Mouse (Mus musculus) spleen, adult 18-20 months (tissue): ENCODE measurements around the gene Rab8a.

Source experiments
- DNase-seq, 2 experiments: peaks; one replicate each; pipeline ENCODE4 v3.0.0; 2022; ENCODE audit warnings: mixed read lengths in 2 of 2

Gene Rab8a

DNA sequence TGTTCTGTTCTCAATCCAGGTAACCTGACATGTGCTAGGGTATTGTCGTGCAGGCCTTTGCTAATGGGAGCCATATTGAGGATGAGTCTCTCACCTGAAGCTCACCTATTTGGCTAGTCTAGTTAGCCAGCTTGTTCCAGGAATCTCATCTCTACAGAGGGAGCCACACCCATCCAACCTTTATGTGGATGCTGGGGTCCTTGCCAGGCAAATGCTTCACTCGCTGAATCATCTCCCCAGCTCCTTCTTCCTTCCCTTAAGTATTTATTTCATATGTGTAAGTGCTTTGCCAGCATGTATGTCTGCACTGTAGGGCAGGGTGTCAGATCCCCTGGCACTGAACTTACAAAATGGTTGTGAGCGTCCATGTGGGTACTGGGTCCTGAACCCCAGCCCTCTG, 14.4 kb upstream of the Rab8a start:
- no peak for DNase-seq

DNA sequence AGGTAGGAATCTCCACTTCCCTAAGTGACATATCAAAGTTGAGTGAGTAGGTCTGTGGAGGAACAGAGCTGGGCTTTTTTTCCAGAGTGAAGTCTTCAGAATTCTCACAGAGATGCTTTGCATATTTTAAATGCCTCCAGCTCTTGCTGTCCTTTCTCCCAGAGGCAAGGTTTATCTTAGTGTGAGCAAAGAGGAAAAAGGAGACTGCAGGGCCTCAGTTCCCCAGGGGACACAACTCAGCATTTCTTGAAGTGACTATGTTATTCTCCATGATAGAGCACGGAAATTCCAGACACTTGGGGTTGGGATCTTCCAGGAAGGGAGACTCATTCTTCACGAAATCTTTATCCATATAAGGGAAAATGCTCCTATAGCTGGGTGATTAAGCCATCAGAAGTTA, 13.7 kb upstream of the Rab8a start:
- no peak for DNase-seq

DNA sequence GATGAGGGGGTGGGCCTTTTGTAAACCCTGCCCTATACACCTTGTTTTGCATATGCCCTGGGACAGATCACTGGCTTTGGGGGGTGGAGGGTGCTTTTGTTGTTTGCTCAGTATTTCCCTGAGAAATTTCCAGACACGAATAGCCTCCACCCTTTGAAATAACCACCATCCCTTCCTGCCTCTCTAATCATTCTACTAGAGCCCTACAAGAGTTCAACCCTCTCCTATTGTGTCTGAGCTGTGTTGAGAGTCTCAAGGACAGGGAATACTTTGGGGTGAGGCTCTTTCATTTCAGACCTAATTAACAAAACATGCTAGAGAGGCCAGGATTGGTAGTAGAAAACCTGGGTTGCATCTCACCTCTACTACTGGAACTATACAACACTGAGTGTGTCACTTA, 11.9 kb upstream of the Rab8a start:
- no peak for DNase-seq

DNA sequence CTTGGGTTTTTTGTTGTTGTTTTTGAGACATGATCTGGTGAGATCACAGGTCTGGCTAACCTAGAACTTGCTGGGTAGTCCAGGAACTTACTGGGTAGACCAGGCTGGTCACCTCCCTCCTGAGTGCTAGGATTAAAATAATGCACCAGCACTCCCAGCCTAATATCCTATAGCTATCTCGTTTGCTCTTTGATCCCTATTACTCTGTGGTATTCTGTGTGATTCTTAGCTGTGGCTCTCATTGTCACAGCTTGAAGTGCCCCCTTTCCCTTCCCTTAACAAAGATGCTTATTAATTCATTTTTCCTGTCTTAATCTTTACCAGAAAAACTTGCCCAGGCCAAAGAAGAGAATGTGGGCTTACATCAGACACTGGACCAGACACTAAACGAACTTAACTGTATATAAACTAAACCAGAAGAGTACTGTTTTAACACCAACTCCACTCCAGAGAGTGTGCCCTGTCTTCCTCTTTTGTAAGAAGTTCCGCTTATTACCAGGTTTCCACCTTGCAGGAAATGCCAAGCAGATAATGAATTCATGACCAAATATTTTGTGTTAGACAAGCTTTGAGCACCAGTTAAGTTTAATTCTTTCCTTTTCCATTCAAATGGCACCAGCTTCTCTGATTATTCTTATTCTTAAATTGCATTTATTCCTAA, 9.5 kb upstream of the Rab8a start:
- DNase-seq: no peak

DNA sequence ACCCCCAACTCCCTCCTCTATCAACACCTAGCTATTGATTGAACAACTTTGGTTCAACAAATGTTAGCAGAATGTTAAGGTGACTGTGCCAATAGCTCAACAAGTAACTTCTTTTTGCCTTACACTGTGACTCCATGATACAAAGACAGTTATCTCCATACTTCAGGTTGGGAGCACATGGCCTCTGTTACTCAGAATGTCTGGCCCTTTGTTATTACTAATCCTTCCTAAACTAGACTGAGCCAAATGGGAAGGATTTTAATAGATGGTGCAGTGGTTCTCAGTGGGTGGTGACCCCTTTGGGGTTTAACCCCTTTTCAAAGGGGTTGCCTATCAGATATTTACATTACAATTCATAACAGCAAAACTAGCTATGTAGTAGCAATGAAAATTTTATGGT, 7.6 kb upstream of the Rab8a start:
- no peak for DNase-seq

DNA sequence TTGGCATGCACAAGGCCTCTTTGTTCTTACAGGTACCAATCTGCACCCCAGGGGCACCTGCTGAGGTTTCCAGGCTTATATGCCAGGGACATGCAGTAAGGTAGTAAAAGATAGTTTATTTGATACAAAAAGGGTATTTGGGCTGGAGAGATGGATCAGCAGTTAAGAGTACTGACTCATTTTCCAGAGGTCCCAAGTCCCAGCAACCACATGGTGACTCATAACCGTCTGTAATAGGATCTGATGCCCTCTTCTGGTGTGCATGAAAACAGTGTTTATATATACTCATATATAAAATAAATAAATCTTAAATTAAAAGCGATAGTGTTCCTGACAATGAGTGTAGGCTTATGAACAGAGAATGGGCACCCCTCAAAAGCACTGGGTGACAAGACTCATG, 2.9 kb upstream of the Rab8a start:
- DNase-seq: no peak

DNA sequence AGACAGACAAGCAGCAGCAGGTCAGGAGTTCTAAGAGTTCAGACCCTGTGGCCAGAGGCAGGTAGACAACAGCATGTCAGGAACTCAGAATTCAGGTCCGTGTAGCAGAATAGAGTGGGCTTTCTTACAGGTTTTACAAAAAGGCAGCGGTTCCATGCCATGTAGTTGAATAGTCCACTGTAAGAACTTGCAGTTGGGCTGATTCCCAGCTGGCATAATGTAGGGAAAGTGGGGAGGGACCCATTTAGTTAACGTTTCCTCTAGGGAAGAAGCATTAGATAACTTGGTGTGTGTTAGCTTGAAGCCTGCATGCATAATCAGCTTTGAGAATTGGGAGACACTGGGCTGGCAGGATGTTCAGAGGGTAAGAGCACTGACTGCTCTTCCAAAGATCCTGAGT, 2.3 kb upstream of the Rab8a start:
- DNase-seq: no peak

DNA sequence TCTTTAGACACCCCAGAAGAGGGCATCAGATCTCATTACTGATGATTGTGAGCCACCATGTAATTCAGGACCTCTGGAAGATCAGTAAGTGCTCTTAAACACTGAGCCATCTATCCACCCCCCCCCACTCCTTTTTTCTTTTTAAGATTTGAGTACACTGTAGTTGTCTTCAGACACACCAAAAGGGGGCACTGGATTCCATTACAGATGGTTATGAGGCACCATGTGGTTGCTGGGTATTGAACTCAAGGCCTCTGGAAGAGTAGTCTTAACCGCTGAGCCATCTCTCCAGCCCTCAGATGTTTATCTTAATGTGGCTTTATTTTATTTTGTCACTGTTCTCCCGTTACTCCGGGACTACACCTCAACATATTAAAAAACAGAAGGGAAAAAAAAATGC, 993 bp upstream of the Rab8a start:
- DNase-seq: no peak

DNA sequence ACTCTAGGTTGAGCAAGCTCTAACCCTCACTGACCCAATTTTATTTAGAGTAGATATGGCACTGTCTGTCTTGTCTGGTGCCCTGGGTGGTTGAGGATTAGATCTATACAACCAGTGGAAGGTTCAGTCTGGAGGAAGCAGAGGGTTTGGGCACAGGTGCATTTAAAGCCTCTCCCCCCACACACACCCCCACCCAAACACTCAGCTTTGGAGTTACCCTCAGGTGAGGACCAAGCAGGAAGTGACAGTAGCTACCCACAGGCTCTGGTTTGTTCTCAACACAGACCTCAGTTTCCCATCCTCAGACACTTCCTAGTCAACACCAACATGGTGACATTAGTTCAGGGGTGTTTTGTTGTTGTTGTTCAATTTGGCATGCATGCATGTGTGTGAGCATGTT, 1.8 kb downstream of the Rab8a start:
- no peak for DNase-seq

DNA sequence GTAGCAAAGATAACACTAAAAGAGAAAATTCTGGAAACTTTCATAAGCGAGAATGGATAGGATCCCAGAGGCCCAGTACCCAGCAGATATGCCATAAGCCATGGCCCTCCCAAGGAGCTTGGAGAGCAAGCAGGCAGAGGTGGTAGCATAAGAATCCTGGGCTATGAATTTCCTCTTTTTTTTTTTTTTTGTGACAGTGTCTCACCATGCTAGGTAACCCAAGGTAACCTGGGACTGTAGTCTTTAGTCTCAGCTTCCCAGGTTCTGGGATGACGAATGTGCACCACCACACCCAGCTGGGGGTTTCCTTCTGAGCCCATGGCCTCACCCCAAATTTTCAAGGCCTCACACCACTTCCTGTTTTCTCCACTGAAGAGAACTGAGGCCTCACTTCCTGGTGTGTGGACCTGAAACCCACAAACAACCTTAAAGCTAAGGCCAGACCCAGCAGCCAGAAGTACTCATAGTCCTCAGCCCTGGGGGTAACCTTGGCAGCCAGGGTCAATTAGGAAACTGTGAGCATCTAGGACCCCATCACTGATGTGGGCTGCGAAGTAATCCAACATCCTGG, 8.2 kb downstream of the Rab8a start:
- DNase-seq: peak; percentile 52 to 72

DNA sequence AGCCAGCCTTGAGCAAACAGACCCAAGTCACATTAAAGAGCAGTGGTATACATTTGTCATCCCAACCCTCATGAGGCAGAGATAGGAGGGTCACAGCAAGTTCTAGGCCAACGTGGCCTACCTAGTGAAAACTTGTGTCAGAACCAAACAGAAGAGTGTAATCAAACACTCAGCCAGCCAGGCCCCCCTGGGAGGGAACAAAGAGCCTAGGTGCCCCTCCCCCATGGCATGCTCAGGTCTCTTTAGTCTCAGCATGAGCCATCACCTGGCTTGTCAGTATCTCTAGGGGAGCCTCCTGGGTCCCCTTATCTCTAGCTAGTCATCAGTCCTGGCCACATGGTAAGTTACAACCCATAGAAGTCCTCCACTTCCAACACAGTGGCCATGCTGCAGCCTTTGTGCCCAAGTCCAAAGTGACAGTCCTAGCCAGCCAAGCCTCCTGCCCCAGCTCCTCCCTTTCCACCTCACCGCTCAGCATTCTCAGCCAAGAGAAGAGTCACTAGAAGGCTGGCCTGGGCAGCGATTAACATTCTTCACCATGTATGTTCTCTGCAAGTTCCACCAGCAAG, 8.8 kb downstream of the Rab8a start:
- peak in 1 of 2 experiments; percentile 43 for DNase-seq

DNA sequence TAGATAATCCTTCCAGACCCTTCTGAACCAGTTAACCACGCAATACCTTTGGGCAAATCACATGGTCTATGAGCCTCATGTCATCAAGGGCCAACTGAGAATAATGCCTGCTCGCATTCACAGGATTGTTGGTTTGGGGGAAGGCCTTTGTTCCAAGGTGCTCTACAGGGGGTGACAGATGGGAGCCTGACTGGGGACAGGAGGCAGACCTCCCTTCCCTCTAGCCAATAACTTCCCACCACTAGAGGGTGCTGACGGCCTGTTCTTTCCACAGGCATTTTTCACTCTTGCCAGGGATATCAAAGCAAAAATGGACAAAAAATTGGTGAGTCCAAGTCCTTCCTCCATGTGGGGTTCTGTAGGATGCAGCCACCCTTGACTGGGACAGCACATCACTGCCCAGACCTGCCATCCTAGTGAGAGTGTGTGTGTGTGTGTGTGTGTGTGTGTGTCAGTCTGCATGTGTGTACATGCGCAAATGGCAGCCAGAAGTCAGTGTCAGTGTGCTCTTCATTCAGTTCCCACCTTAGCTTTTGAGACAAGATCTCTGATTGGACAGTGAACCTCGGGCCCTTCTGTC, 16.4 kb downstream of the Rab8a start:
- DNase-seq: peak; percentile 55 to 81

DNA sequence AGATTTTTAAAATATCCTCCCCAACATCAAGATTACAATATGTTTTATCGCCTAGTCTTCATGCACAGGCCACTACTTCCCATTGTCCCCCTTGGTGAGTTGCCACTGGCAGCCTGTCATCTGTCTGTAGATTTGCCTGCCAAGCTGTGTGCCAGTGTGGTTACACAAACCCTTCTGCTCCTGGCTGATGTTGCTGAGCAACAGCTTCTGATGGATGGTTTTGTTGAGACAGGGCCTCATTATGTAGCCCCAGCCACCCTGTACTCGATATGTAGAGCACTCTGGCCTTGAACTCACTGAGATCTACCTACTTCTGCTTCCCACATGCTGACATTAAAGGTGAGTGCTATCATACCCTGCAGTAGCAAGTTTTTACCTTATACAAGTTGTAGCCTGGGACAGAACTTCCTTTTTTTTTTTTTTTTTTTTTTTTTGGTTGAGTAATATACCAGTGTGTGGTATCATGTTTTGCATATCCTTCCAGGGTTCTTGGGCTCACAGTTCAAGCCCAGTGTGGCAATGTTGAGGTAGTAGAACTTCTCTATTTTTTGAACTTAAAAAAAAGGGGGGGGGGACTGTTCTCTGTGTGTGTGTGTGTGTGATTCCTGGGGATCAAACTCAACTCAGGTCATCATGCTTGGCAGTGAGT, 22.7 kb downstream of the Rab8a start:
- DNase-seq: peak; percentile 27 to 32

DNA sequence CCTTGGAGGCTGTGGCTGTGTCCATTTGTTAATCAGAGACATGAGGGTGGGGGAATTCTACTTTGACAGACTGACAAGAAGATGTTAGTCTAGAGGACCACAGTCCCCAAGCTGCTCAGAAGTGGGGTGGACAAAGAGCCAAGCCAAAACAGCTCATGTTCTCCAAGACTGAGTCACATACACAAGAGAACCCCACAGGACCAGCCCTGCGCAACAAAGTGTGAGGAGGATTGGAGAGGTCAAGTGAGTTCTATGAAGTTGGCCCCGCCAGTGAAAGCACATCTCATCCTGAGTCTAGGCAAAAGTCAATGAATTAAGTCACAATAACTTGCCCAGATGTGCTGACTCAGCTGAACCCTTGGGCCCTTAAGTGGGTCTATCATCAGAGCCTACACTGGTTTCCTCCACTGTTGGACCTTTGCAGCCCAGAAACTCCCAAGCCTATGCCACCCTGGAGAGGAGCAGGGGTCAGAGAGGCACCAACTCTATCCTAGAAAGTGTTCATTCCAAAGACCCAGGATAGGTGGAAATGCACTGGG, 26.9 kb downstream of the Rab8a start:
- DNase-seq: no peak

DNA sequence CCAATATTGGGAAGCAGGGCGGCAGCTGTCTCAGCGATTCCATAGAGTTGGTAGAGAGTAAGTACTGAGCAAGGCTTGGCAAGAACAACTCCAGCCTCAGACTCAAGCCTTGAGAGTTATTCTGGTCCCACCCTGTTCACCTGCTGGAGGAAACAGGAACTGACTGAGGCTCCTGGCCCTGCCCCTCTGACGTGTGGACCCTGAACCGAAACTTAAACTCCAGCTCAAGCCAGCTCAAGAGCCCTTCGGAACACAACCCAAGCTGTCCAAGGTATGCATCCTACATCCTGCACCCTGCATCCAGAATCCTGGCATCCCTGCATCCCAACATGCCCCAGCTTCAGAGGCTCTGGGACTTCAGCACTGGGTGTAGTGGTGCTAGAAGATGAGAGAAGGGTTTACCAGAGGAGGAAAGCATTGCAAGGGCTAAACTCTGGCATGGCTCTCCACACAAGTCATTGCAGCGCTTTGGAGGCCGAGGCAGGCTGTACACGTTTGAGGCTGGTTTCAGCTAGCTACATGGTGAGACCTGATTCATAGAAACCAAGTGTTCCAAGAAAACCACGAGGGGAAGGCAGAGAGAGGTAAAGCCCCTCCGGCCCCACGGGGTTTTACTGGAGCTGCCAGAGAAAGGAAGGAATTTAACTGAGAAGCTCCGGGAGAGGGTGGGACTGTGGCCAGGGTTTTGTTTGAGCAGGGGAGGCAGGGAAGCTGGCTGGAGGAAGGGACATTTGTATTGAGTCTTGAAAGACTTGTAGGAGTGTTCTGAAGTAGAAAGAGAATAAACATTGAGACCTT, 28.6 kb downstream of the Rab8a start, which contains the start of gene Hsh2d:
Gene Hsh2d (plus strand): TSS at position 222 of the 798 bp plus-strand sequence.
- DNase-seq: peak; percentile 70 to 78

DNA sequence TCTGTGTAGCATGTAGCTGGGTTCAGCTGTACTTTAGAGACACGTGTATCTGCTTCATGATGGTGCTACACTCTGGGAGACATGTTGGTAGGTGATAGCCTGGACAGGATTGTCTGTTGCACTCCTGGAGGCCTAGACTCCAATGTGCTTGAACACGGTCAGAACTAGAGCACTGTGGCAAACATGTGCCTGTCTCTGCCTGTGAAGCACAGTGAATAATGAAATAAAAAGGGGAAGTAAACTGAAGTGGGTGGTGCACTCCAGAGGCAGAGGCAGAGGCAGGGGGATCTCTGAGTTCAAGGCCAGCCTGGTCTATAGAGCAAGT, 29.2 kb downstream of the Rab8a start:
- no peak for DNase-seq

DNA sequence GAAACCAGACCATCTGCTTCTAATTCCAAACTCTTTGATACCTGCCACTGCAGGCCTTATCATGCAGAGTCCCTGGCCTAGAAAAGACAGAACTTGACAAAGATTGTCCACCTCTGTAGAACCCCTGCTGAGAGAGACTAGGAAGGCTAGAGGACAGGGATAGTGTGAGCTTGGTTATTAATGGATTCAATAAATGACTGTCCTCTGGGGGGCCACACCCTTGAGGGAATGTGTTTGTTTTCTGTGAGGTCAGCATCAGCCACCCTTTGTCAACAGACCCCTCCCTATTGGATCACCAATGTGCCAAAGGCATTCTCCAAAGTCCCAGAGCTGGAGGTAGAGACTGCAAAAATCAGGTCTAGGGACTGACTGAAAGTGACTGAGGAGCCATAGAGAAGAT, 31.1 kb downstream of the Rab8a start:
- DNase-seq: no peak

DNA sequence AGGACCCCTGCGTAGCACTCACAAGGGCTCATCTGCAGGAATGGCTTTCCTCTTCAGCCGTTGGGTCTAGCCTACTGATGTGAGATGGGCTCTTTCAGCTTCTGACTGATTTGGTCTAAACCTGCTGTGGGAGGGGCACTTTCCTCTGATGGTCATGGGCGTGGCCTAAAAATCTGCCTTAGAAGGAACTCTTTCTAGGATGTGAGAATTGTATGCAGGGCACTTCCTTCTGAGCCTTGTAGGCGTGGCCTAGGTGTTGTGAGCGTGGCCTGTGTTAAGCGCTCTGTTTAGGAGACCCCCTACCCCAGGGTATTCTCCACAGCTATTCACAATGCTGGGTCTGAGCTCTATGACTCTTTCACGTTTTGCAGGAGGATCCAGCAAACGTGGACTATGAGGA, 37.0 kb downstream of the Rab8a start:
- DNase-seq: no peak

DNA sequence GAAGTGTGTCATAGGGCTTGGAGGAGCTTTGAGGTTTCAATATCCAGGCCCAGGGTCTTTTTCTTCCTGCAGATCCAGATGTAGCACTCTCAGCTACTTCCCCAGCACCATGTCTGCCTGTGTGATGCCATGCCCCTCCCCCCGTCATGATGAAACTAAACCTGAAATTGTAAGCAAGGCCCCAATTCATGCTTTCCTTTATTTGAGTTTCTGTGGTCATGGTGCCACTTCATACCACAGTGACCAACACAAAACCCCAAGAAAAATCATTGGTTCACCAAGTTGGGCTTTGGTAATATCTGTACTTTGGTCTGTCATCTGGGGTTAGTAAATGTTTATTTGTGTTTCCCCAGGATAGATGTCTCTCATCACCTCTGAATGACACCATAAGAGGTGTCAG, 47.6 kb downstream of the Rab8a start:
- no peak for DNase-seq

DNA sequence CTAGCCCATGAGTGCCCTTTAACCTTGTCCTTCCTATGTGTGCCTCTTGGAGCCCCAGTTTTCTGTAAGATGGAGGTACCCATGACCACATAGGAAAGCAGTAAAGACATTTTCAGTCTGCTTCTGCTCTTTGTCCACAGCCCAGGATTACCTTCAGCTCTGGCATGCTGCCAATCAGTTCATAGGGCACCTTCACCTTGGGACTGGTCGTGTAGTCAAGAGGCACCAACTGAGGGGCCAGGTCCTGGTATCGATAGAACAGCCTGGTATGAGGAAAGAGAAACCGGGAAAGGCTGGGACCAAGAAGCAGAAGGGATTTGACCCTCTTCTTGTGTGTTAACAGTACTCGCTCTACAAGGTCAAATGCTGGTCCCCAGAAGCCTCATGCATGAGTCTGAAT, 49.2 kb downstream of the Rab8a start:
- no peak for DNase-seq

DNA sequence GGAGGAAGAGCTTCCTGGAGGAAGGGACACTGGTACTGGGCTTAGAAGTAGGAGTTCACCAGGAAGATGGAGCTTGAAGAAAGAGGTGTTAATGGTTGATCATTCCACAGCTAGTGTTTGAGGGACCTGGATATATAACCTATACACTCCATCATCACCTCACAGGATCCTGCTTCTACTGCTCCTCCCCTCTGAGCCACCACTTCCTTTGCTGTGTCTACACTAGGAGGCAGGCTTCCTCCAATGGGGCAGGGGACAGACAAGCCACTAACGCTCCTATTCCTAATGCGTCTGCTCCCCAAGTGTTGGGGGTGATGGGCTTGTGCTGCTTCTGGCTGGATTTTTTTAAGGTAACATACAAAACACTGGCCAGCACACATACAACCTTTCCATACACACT, 49.7 kb downstream of the Rab8a start:
- DNase-seq: no peak

DNA sequence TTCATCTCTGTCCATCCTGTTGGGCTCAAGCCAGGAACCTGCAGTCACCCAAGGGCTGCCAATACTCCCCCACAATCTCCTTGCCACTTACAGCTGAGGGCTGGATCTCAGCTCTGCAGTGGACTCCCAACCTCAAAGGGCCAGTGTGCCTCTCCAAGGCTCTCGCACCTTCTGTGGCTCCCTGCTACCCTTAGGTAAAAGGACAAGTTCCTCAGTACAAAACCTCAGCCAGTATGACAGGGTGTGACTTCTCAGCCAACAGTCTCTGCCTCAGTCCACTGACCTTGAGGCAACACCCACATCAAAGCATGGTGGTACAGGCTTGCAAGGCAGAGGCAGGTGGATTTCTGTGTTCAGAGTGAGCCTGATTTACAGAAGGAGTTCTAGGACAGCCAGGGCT, 50.8 kb downstream of the Rab8a start:
- DNase-seq: no peak

DNA sequence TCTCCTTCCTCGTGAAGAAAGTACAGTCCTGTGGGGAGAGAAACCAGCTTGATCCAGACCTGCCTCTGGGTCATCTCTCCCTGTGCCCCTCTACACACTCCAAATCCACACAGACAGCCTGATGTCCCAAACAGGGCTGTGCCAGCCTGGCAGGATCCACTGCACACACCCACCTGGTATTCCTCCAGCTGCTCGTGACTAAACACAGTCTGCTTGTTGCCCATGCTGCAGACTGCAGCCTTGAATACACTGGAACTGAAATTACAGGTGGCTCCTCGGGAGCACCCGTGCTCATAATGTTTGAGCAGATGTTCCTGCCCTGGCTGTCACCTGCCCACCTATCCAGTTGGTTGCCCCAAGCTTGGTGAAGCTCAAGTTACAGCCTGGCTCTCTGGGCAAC, 51.8 kb downstream of the Rab8a start, which contains the start of gene Cib3:
Gene Cib3 (minus strand): TSS at position 87 of the 400 bp plus-strand sequence.
- no peak for DNase-seq
